Mouse (Mus musculus) cerebellum, postnatal 10 days (tissue): ENCODE measurements around the gene Hif3a.

Source experiments
- DNase-seq, 2 experiments: peaks; one replicate each; pipeline ENCODE4 v3.0.0; 2021; ENCODE audit warnings: mixed read lengths in 2 of 2

Gene Hif3a

GRCm38 (mm10) chr7:17024814-17025504 lies 37.3 kb downstream of the Hif3a start:
- peak in 1 of 2 experiments; percentile 49 for DNase-seq

DNA sequence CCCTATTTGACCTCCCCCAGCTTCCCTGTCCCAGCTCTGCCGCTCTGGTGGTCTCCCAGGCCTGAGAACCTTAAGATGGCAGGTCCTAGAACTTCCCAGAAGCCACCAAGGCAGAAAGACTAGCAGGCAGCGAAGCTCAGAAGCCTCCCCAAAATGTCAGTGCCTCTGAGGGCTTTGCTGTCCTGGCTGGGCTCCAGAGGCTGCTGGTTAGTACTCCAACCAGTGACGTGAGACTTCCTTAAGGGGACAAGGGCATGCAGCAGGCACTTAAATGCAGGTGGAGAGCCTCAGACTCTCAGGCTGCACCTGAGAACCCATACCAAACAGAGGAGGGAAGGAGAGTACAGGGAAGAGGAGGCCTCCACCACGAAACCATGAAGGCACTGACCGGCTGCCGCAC lies 38.1 kb downstream of the Hif3a start:
- peak; percentile 51 to 58 for DNase-seq

GRCm38 (mm10) chr7:17023701-17024100 lies 38.5 kb downstream of the Hif3a start:
- no peak for DNase-seq

DNA sequence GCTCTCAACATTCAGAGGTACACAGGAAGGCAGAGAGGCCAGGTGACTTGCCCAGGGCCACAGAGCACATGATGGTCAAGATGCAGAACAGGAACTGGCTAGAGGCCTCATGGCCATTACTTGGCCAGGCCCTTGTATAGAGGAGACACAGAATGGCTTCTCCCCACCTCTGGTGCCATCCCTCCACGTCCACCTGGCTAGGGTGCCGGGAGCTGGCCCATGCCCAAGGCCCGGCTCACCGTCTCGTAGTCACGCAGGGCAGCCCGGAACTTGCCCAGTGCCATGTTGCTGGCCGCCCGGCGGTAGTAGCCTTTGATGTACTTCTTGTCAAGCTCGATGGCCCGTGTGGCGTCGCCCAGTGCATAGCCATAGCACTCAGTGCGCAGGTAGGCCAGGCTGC lies 40.1 kb downstream of the Hif3a start:
- peak in 1 of 2 experiments; percentile 42 for DNase-seq

GRCm38 (mm10) chr7:17019426-17020166 lies 42.6 kb downstream of the Hif3a start:
- DNase-seq = no peak

GRCm38 (mm10) chr7:17017921-17018320 lies 44.3 kb downstream of the Hif3a start:
- no peak for DNase-seq

- DNase-seq = peak; percentile 98 to 99
Observed at GRCm38 (mm10) chr7:17017036-17017435, 45.2 kb downstream of the Hif3a start.

DNA sequence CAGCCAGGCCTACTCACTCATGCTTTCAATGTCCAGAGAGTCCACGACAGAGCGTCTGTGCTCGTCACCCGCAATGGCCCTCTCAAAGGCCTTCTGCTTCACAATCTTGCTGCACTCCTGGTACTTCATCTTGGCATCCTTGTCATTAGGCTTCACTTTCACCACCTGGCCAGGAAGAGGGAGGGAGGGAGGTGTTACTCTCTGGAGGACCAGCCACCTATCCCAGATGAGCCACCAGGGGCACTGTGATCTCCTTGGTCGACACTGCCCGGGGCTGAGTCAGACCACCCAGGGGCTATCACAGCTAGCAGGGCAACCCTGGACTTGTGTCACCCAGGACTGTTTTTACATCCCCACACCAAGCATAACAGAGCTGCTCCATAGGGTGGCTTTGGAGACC lies 46.8 kb downstream of the Hif3a start:
- peak in 1 of 2 experiments; percentile 39 for DNase-seq

- peak; percentile 80 for DNase-seq
Observed at GRCm38 (mm10) chr7:17011909-17012590, 50.2 kb downstream of the Hif3a start.

DNA sequence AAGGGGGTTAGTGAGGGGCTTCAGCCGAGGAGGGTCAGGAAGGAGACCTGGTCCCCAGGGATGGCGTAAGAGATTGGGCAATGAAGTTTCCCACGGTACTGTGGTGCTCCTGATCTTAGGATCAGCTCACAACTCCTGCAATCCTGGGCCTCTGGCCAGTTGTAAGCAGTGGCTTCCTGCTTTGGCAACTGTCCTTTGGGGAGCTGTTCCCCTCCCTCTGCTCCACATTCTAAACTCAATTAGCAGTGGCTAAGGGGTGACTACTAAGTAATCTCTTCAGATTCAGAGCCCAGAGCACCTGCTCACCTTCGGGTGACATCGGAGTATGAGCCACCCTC lies 52.2 kb downstream of the Hif3a start:
- no peak for DNase-seq

DNA sequence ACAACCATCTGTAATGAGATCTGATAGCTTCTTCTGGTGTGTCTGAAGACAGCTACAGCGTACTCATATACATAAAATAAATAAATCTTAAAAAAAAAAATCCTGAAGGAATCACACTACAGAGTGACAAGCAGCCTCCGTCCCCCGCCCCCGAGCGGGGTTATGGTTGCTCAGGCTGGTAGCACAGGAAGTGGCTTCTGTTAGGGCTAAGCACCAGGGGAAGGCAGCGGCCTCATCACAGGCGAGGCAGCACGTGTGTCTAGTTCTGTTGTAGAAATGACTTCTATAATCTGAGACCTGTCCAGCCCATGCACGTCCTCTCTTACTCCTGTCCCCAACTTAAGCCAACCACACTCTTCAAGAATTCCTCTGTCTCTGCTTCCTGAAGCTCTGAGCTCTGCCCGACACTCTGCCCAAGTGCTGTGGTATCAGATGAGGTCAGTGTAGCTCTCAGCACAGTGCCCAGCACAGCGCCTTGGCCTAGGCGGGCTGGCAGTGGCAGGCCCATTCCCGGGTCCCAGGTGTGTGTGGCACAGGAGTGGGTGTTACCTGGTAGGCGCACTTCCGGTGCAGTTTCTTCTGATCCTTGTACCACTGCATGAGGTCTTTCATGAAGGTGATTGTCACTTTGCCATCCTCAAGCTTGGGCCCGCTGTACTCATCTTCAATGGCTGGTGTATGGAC lies 52.8 kb downstream of the Hif3a start:
- DNase-seq = no peak

DNA sequence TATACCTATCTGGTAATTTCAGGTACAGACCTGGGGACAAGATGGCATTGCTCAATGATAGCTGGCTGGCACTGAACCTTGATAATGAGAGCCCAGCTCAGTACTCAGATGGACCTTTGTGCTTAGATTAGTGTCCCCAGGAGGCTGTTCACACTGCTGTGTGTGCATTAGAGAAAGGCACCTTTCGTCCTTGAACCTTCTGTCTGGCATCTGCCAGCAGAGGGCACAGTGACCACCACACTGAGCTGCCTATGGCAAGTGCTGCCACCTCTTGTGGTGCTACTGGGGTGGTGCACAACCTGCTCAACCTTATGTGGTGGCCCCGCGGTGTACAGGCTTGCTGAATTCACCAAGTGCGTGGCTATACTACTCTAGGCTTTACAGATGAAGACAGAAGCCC lies 54.9 kb downstream of the Hif3a start:
- DNase-seq = peak; percentile 67 to 72

DNA sequence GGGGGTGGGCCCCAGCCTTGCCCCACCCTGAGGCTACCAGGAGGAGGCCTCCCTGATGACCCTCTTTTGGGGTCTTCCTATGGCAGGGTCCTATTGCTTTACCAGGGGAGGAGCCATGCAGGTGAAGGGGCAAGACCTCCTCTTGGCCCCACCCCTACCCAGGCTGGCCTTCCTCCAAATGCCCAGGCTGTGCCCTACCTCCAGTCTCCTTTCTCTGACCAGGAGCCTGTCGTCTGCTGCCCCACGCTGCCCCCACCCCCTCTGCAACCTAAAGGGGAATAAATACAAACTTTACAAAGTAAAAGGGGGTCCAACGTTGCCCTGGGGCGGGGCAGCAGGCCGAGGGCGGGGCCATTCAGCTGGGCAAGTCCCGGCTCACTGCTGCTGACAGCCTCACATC lies 57.5 kb downstream of the Hif3a start:
- DNase-seq = peak; percentile 55 to 60

- DNase-seq = peak; percentile 65 to 80
Observed at GRCm38 (mm10) chr7:17003230-17003960, 58.8 kb downstream of the Hif3a start.

- peak; percentile 95 to 97 for DNase-seq
Observed at GRCm38 (mm10) chr7:17002375-17003195, 59.6 kb downstream of the Hif3a start.

GRCm38 (mm10) chr7:16999650-17000049 lies 62.6 kb downstream of the Hif3a start:
- DNase-seq = peak; percentile 94 to 96

DNA sequence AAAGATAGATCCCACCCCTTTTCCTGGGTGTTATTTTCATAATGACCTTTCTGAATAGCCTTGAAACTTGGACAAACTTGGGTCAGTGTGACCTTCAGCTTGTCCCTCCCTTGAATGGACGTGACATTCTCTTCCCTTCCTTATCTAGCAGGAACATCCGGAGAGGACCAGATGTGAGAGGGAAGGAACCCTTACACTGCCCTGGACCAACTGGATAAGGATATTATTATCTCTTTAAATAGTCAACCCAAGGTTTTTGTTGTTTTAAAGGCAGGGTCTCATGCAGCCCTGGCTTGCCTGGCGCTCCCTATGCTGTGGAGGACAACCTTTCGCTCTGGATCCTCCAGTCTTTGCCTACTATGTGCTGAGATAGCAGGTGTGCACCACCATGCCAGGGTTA lies 63.0 kb downstream of the Hif3a start:
- DNase-seq = no peak

DNA sequence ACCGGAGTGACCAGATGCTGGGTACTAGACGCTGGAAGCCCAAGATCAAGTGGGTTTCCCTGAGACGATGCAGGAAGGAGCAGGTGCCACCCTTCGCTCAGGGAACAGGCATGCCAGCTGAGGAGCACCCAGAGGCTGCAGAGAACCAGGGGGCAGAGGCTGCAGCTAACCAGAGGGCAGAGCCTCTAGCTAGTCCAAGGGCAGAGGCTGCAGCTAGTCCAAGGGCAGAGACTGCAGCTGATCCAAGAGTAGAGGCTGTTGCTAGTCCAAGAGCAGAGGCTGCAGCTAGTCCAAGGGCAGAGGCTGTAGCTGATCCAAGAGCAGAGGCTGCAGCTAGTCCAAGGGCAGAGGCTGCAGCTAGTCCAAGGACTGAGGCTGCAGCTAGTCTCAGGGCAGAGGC lies 66.9 kb downstream of the Hif3a start:
- no peak for DNase-seq

DNA sequence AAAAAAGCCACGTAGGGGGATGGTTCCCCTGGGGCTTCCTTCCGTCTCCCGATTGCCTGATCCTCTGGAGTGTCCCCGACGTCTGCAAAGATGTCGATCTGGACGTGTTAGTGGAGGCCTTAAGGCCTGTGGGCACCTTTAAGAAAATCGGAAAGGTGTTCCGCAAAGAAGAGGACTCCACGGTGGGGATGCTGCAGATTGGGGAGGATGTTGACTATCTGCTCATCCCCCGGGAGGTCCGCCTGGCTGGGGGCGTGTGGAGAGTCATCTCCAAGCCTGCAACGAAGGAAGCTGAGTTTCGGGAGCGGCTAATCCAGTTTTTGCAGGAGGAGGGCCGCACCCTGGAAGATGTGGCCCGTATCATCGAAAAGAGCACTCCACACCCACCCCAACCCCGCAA lies 67.8 kb downstream of the Hif3a start:
- DNase-seq = no peak

DNA sequence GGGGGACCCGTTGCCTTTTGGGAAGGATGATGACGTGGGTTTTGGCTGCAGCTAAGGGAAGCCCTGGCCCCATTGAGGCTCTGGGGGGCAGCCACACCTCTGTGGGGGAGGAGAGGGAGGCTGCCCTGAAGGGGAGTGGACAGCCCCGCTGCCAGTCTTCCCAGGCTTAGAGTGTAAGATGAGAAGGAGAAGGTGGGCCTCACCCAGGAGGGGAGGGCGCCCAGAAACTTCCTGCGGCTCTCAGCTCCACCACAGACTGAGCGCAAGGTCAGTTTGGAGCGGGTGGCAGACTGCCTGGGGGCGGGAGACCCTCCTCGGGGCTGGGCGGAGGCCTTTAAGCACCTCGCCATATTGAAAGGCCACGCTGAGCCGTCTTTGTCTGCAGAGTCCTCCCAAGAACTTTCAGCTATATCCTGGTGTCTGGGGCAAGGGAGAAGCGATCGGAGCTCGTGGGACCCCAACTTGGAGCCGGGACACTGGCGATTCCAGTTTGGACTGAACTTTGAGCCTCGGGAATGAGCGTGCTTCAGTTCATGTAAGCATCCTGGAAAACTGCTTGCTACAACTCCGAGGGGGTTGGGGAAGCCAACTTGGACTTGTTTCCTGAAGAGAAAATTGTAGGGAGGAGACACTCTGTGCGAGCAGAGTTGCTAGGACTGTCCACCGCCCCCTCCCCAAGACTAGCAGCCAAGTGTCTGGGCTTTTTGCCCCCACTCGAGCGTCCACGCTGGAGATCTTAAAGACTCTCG lies 68.4 kb downstream of the Hif3a start:
- DNase-seq = peak; percentile 42 to 67

DNA sequence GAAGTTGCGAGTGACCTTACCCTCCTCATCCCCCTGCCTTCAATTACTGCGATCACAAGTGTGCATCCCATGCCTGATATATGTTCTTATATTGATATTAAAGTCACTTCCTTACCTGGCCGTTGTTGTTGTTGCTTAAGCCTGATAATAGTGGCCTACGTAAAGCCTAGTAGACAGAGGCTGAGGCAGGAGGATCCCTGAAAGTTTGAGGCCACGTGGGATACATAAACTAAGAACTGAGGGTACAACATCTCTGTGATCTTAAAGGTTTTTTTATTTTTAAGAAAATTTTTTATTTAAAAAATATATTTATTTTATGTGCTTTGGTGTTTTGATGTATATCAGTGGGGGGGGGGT lies 69.8 kb downstream of the Hif3a start, which contains the start of gene Ccdc8:
Gene Ccdc8, plus strand, starts transcription at position 258 of the 357 bp plus-strand sequence.
- no peak for DNase-seq
